Mouse (Mus musculus) adrenal gland, postnatal 36 days (tissue): ENCODE data around the gene Dynlt3. TPM values are rescaled to one million over a fixed set of nuclear protein-coding genes. Genes with fewer than 3 reads are reported as not detected.
"Not testable (repeated sequence)": the region's sequence is repeated elsewhere in the genome, so short reads cannot be mapped to it uniquely, and the experiment has no call there.

ENCODE experiments used
- DNase-seq, 2 experiments: peaks; one replicate each; pipeline ENCODE4 v3.0.0; 2021; ENCODE audit warnings: mixed read lengths in 1 of 2
- long read RNA-seq, 2 experiments: library from polyadenylated mRNA; stranded (forward); transcript quantifications; one replicate each; pipeline ENCODE4 v2.0.0; 2021; ENCODE audit warnings: borderline sequencing depth in 2 of 2
- total RNA-seq, 2 experiments: library from RNA; stranded (reverse); gene quantifications; 2 replicates each; pipeline ENCODE4 v1.2.3; 2021

The Dynlt3 gene
- 100 to 1,000 TPM; 151 to 158 TPM for total RNA-seq
- long read RNA-seq, experiment 1, transcript Dynlt3-201 (5 exons, 2,176 nt) = major isoform, 129 of 165 reads
- long read RNA-seq, experiment 1, partial matches to known transcripts = 2 of 165 reads
- long read RNA-seq, experiment 1, other reads (novel, unspliced or antisense) = 32 of 165 reads
- long read RNA-seq, experiment 2, transcript Dynlt3-201 (5 exons, 2,176 nt) = major isoform, 32 of 37 reads
- long read RNA-seq, experiment 2, partial matches to known transcripts = 0 of 37 reads
- long read RNA-seq, experiment 2, other reads (novel, unspliced or antisense) = 4 of 37 reads

- DNase-seq = peak; percentile 86 to 87
These were observed at the start of gene Dynlt3 for GRCm38 (mm10) chrX:9662391-9663111. TSS of gene Dynlt3 (minus strand) at chrX:9663003.

GRCm38 (mm10) chrX:9699815-9700214 is 37.0 kb upstream of the Dynlt3 start:
- DNase-seq = no peak

- no peak for DNase-seq
These were observed 33.2 kb upstream of the Dynlt3 start for GRCm38 (mm10) chrX:9695997-9696396.

- DNase-seq = no peak
These were observed 9.2 kb upstream of the Dynlt3 start for GRCm38 (mm10) chrX:9672040-9672439.

- DNase-seq = no peak
These were observed 8.6 kb upstream of the Dynlt3 start for GRCm38 (mm10) chrX:9671418-9671817.

GRCm38 (mm10) chrX:9652806-9653205 is 10.0 kb downstream of the Dynlt3 start:
- no peak for DNase-seq

- not testable (repeated sequence) for DNase-seq
These were observed 22.2 kb downstream of the Dynlt3 start for GRCm38 (mm10) chrX:9640594-9640993.

DNA sequence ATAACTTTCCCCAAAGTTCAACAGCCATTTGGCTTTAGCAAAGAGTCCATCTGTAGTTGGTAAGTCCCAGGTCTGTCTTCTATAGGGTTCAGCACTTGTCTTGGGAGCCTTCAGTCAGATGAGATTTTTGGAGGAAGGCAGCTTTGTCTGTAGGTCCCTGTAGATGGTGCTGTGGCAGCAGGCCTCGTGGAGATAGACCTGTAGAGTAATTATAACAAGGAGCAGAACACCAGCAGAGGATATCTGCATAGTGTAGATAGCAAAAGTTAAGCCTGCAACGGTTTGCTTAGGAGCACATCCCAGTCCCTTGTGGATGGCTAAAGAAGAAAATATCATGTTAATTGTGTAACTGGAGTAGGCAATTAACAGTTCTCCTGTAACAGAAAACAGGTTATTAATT is 22.7 kb downstream of the Dynlt3 start:
- DNase-seq = not testable (repeated sequence)

Other genes with a start within 250 kb of the Dynlt3 start
- gene Cybb, start 175.2 kb downstream of the Dynlt3 start, total RNA-seq = 10 to 100 TPM; 12.7 to 13.7 TPM
- not detected for gene H2al1o, start 90.6 kb downstream of the Dynlt3 start, total RNA-seq
- not detected for gene Hypm, start 183.9 kb upstream of the Dynlt3 start, total RNA-seq
- under 1 TPM in 1 of 2 experiments, not detected in 1; 0.63 TPM for gene H2al3, start 186.7 kb upstream of the Dynlt3 start, total RNA-seq
- gene Sytl5, start 222.6 kb upstream of the Dynlt3 start, total RNA-seq = 1 to 10 TPM; 8.7 to 9.4 TPM